8 mouse cellular contexts compared by ENCODE assay signal in genomic region chr7:126975893-126975949, GRCm38 (mm10). TPM values are rescaled to one million over a fixed set of nuclear protein-coding genes. Genes with fewer than 3 reads are reported as not detected.
A peak's percentile ranks its signal among the peaks of the same experiment; 100 is the strongest.
DNase-seq lines count a peak whose midpoint lies in the region; ATAC-seq and TF ChIP-seq lines count a peak whose summit lies in the region.

Gene Cdipt (plus strand): TSS chr7:126975914.

- no peak for TF ChIP-seq POLR2A in brain, embryonic 14.5 days (IDR thresholded peaks at IDR 0.05; ENCODE audit: borderline replicate concordance, extremely low read depth, insufficient read depth, insufficient read length, poor library complexity, severe bottlenecking)

- peaks cover 48% of the 10 kb centered on the region for H3K36me3 ChIP-seq in midbrain, embryonic 14.5 days (ENCODE audit: control insufficient read depth, insufficient read depth, low read length)

- peak within 1 kb of the TSS; percentile 100 for H3K4me3 ChIP-seq in layer of hippocampus, adult 2 months
- peak within 1 kb of the TSS; percentile 90 for H3K4me3 ChIP-seq in midbrain, embryonic 14.5 days (replicated peaks; ENCODE audit: low read depth, low read length)

- H3K9ac ChIP-seq in midbrain, embryonic 14.5 days (replicated peaks; ENCODE audit: low read length) = peak within 1 kb of the TSS; percentile 96

- H3K4me1 ChIP-seq in midbrain, embryonic 14.5 days (ENCODE audit: control insufficient read depth, insufficient read depth, low read length) = peaks cover 11% of the 10 kb centered on the region

- peak within 1 kb of the TSS; percentile 92 for H3K4me2 ChIP-seq in midbrain, embryonic 14.5 days (ENCODE audit: low read length)

- peak within 1 kb of the TSS; percentile 100 for H3K27ac ChIP-seq in layer of hippocampus, adult 2 months
- H3K27ac ChIP-seq in midbrain, embryonic 14.5 days (replicated peaks; ENCODE audit: low read depth, low read length) = peak within 1 kb of the TSS; percentile 95

- no peak for TF ChIP-seq CTCF in layer of hippocampus, adult 2 months (conservative IDR thresholded peaks at IDR 0.05)
- TF ChIP-seq CTCF in brain, embryonic 14.5 days (IDR thresholded peaks at IDR 0.05; ENCODE audit: borderline replicate concordance, extremely low read depth, insufficient read depth, insufficient read length) = no peak

- H3K9me3 ChIP-seq in midbrain, embryonic 14.5 days (ENCODE audit: control insufficient read depth, low read length) = no peaks in the 10 kb centered on the region

- 0% methylated on average over 1 of the region's 1 CpGs for WGBS in midbrain, embryonic 14.5 days

- DNase-seq in layer of hippocampus, adult 2 months (ENCODE audit: low spot score in 2 of 2) = no peak
- no peak for DNase-seq in layer of hippocampus, adult 9-11 months
- DNase-seq in brain, embryonic 14.5 days (ENCODE audit: low read depth) = no peak
- no peak for DNase-seq in layer of hippocampus, postnatal 14 days (ENCODE audit: low spot score in 2 of 2)
- no peak for DNase-seq in midbrain, embryonic 14.5 days
- DNase-seq in adipocyte (ENCODE audit: low spot score) = no peak
- no peak for DNase-seq in right cerebral cortex, postnatal 36 days (ENCODE audit: low spot score in 2 of 2)

- ATAC-seq in granulocyte monocyte progenitor cell, adult 5-6 weeks (replicated peaks; ENCODE audit: poor library complexity, severe bottlenecking) = no peak
- no peak for ATAC-seq in midbrain, embryonic 14.5 days (ENCODE audit: low FRiP score, low TSS enrichment)

- no peaks in the 10 kb centered on the region for H3K27me3 ChIP-seq in midbrain, embryonic 14.5 days (ENCODE audit: control insufficient read depth, insufficient read depth, low read length)

RNA-seq across cellular contexts. Expression of gene Cdipt, which starts in this region (rescaled TPM):
- total RNA-seq in layer of hippocampus, adult 2 months (2021) = 100 to 1,000 TPM; 155 to 167 TPM
- polyA plus RNA-seq in brain, embryonic 14.5 days (2012; rRNA removed) = 153 and 166 TPM in 2 replicates
- 72.3 and 78.9 TPM in 2 replicates for total RNA-seq in granulocyte monocyte progenitor cell, adult 5-6 weeks (2014; fragmentation: Nextera tagmentation)
- total RNA-seq in granulocyte monocyte progenitor cell, adult 5-6 weeks (2017) = 38.2 and 63.1 TPM in 2 replicates
- total RNA-seq in layer of hippocampus, postnatal 14 days (2021) = 100 to 1,000 TPM; 159 to 165 TPM
- 101 and 106 TPM in 2 replicates for polyA plus RNA-seq in midbrain, embryonic 14.5 days (2014; fragmentation: Nextera tagmentation; extraction: Ambion mirVana)
